Mouse (Mus musculus) testis, adult 2 months (tissue): ENCODE data around the gene Fgfrl1. TPM values are rescaled to one million over a fixed set of nuclear protein-coding genes. Genes with fewer than 3 reads are reported as not detected.

Experiments
- H3K27ac ChIP-seq: fragments of 200-500 bp; 2 replicates; pipeline ENCODE4 v1.5.1; 2012; ENCODE audit warnings: low read depth, low read length; ENCODE audit not compliant: control insufficient read depth, insufficient read depth
- H3K27me3 ChIP-seq: fragments of 200-500 bp; 2 replicates; pipeline ENCODE4 v1.6.1; 2012; ENCODE audit warnings: mild to moderate bottlenecking, low read length, moderate library complexity; ENCODE audit not compliant: control insufficient read depth, insufficient read depth
- H3K36me3 ChIP-seq: fragments of 200-500 bp; 2 replicates; pipeline ENCODE4 v1.6.1; 2012; ENCODE audit warnings: mild to moderate bottlenecking, low read length; ENCODE audit not compliant: control insufficient read depth, insufficient read depth
- H3K4me1 ChIP-seq: fragments of 200-500 bp; 2 replicates; pipeline ENCODE4 v1.6.1; 2012; ENCODE audit warnings: low read length; ENCODE audit not compliant: control insufficient read depth, insufficient read depth
- H3K4me3 ChIP-seq: fragments of 200-500 bp; 2 replicates; pipeline ENCODE4 v1.5.1; 2012; ENCODE audit warnings: low read depth, mild to moderate bottlenecking, low read length, moderate library complexity, mixed read lengths; ENCODE audit not compliant: control insufficient read depth
- CTCF ChIP-seq: fragments of 200-500 bp; IDR thresholded peaks from 2 replicates; pipeline ENCODE4 v1.5.1; 2012; ENCODE audit warnings: low read depth, mild to moderate bottlenecking, inconsistent platforms, low read length, moderate library complexity; ENCODE audit not compliant: control insufficient read depth, insufficient read depth, insufficient replicate concordance
- POLR2A ChIP-seq: fragments of 200-500 bp; IDR thresholded peaks from 2 replicates; pipeline ENCODE4 v1.6.1; 2012; ENCODE audit warnings: low read depth, mild to moderate bottlenecking, inconsistent platforms, low read length, moderate library complexity; ENCODE audit not compliant: control insufficient read depth
- polyA plus RNA-seq: library from polyadenylated mRNA; depleted of rRNA; stranded (reverse); fragments of >200 nt; gene quantifications from 2 replicates; pipeline ENCODE4 v1.2.3, GENCODE M21; 2012

Fgfrl1 gene
- polyA plus RNA-seq, 1 experiment: 34.7 TPM

DNA sequence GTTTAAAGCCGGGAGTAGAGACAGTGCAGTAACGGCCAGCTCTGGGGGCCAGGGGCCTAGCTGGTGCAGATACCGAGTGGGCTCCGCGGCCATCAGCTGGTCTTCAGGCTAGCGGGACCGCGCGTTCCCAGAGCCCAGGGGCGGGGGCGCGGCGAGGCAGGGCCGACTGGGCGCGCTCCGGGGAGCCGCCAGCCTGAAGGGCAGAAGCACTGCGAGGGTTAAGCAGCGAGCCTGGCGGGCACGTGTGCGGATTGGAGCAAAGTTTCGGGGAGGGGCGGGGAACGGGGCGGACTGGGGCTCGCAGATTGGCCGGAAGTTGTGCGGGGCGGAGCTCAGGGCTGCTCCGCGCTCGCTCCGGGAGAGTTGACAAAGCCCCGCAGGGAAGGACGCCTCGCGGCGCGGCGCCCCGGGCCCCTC is 1.7 kb downstream of the Fgfrl1 start:
- H3K36me3 ChIP-seq: no peaks in the 10 kb centered on the region
- TF ChIP-seq POLR2A (peak; percentile 41), CTCF (no peak)
- no peak overlapping the region for H3K27ac ChIP-seq
- no peaks in the 10 kb centered on the region for H3K27me3 ChIP-seq
- peaks cover 26% of the 10 kb centered on the region for H3K4me1 ChIP-seq
- H3K4me3 ChIP-seq: peak overlapping the region; percentile 86

DNA sequence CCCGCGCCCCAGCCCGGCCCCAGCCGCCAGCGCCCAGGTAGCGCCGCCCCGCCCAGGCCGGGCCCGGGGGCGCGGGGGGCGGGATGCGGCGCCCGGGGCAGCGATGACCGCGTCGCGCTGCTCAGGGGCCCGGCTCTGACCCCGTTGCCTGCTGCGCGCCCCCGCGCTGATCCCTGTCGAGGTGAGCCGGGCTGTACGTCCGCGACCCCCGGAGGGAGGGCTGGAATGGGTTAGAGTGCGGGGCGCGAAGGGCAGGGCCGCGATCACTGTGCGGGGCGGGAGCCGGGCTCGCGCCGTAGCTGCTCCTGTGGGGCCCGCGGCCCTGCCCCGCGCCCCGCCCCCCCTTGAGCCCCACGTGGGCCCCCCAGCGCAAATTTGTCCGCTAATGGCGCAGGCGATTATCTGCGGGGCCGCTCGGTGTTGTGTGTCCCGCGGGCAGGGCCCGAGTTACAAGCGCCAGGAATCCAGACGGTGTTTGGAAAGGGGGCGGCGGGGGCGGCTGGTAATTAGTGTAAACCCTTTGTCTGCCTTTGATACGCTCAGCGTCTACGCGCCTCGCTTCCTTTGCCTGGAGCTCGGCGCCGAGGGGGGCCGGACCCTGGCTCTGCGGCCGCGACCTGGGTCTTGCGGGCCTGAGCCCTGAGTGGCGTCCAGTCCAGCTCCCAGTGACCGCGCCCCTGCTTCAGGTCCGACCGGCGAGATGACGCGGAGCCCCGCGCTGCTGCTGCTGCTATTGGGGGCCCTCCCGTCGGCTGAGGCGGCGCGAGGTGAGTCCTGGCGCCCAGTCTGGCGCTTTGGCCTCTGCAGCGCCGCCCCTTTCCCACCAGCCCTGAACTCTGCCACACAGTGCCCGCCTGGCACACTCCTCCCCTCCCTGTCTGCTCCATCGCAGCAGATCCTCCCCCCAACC is 2.4 kb downstream of the Fgfrl1 start:
- Histone ChIP-seq H3K27ac (peak overlapping the region; percentile 25; the same call in 1 of the 2 replicates), H3K36me3 (no peaks in the 10 kb centered on the region), H3K27me3 (no peaks in the 10 kb centered on the region), H3K4me1 (peaks cover 21% of the 10 kb centered on the region), H3K4me3 (peak overlapping the region; percentile 86)
- TF ChIP-seq CTCF (no peak), POLR2A (no peak)

DNA sequence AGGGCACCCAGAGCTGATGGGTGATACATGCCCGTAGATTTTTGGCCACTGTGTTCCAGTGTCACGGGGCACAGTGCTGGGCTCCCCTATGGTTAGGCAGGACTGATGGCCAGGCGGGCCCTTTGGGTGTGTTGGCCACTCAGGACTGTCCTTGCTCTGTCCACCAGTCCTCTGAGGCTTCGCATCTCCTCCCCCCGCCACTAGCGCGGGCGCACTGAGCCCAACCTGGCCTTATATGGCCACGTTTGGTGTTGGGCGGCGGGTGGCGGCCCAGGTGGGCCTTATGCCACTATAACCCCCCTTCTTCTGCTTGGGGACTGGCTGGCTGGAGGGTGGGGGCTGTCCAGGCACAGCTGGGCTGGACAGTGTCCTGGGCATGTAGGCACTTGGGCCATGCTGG is 3.7 kb downstream of the Fgfrl1 start:
- no peak overlapping the region for H3K27ac ChIP-seq
- no peak overlapping the region for H3K4me3 ChIP-seq
- H3K27me3 ChIP-seq: no peaks in the 10 kb centered on the region
- H3K36me3 ChIP-seq: no peaks in the 10 kb centered on the region
- TF ChIP-seq POLR2A: no peak
- peaks cover 21% of the 10 kb centered on the region for H3K4me1 ChIP-seq

DNA sequence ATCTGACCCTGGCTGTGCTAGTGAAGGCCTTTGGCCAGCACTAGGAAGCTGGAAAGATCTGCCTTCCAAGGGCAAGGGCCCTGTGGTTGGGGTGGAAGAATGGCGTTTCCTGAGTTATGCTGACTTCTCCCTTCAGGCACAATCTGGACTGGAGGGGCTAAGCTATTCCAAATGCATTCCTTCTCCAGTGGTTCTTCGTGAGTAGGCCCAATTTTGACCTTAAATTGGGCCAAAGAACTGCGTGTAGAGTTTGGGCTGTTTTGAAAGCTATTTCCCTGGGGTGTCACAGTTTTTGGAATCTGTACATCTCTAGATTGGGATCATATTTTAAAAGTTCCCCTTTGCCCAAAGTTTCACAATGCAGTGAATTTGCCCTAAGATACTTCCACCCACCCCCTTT is 4.4 kb downstream of the Fgfrl1 start:
- TF ChIP-seq CTCF: no peak
- no peak for TF ChIP-seq POLR2A
- H3K4me1 ChIP-seq: peaks cover 21% of the 10 kb centered on the region

DNA sequence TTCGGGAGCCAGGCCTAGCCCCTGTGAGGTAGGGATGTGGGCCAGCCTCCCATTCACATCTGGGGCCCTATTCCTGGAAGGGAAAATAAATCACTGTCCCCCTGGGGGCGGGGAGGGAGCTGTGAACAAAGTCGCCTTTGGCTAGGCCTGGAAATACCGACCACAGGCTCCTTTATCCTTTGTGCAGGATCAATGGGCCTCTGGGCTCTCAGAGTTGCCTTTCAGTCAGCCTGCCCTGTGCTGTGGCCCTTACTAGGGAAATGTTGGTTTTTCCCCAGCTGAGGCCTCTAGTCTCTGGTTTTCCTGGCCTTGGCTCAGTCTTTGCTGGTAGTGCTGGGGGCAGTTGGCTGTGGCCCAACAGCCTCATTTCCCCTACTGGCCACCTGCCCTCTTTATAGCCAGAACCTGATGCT is 5.2 kb downstream of the Fgfrl1 start:
- Histone ChIP-seq H3K4me1 (peaks cover 15% of the 10 kb centered on the region), H3K4me3 (no peak overlapping the region), H3K27me3 (no peaks in the 10 kb centered on the region), H3K27ac (no peak overlapping the region), H3K36me3 (no peaks in the 10 kb centered on the region)
- TF ChIP-seq CTCF (no peak), POLR2A (no peak)

More for the DNA sequence above, 4.4 kb downstream of the Fgfrl1 start:
- no peak overlapping the region for H3K27ac ChIP-seq
- H3K4me3 ChIP-seq: no peak overlapping the region
- H3K36me3 ChIP-seq: no peaks in the 10 kb centered on the region
- H3K27me3 ChIP-seq: no peaks in the 10 kb centered on the region

DNA sequence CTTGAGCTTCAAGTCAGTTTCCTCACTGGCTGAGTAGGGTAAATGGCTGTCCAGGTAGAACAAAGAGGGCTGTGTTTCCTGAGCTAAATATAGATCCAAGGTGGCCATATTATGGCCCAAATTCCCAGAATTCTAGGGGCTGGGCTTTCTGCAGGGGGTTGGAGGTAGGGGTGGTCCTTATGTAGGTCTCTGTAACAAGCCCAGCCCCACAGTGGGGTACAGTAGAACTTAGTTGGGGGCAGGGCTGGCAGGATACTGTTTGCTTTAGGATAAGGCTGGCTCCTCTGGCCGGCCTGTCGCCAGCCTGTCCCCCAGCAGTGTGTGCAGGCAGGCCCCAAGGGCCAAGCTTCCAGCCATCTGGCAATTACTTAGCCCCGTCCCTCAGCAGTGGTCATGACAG is 8.2 kb downstream of the Fgfrl1 start:
- no peaks in the 10 kb centered on the region for H3K27me3 ChIP-seq
- TF ChIP-seq CTCF: no peak
- TF ChIP-seq POLR2A: no peak
- no peak overlapping the region for H3K27ac ChIP-seq
- no peak overlapping the region for H3K4me3 ChIP-seq
- no peaks in the 10 kb centered on the region; the same call in 1 of the 2 replicates for H3K36me3 ChIP-seq
- no peaks in the 10 kb centered on the region; the same call in 1 of the 2 replicates for H3K4me1 ChIP-seq

DNA sequence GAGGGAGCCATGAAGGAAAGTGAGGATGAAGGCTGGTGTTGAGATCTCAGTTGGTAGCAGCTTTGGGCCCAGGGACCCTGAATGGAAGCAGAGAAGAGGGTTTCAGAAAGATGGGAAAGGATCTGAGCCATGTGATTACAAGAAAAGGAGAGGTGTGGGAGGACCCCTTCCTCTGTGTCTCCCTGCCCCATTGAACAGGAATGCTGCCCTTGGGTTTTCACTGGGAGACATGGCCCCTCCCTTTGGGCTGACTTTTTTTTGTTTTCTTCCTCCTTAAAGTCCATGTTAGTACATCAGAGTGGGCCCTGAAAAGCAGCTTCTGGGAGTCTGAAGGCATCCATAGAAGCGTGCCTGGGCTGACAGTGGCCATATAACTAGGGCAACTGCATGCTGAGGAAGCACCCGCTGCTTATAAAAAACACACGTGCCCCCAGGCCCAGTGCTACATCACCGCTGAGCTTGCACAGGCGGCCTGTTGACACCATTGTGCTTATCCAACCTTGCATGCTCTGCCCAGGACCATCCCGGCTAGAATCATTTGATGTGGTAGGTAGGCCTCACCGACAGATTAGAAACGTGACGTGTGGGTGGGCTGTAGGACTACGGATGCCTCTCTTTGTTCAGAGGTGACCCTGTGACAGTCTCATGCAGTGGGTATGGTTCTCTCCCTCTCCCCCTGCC is 9.3 kb downstream of the Fgfrl1 start:
- TF ChIP-seq CTCF (no peak), POLR2A (no peak)
- Histone ChIP-seq H3K27ac (no peak overlapping the region), H3K27me3 (no peaks in the 10 kb centered on the region), H3K4me3 (no peak overlapping the region), H3K4me1 (no peaks in the 10 kb centered on the region; the same call in 1 of the 2 replicates), H3K36me3 (no peaks in the 10 kb centered on the region; the same call in 1 of the 2 replicates)
